Mouse (Mus musculus) MEL (cell line): Measurements from ENCODE around the gene Hrh1.

ENCODE experiments used
- CHD2 ChIP-seq: IDR thresholded peaks from 2 replicates; pipeline ENCODE4 v1.6.1; 2011; ENCODE audit warnings: low read length, improper control_type of control experiment
- E2F4 ChIP-seq: IDR thresholded peaks from 2 replicates; pipeline ENCODE4 v1.6.1; 2011; ENCODE audit warnings: low read depth, low read length, improper control_type of control experiment, borderline replicate concordance
- POLR2A ChIP-seq, 2 experiments: IDR thresholded peaks; 2 replicates each; pipeline ENCODE4 v1.6.1; 2011 to 2012; ENCODE audit warnings: low read length in 2 of 2, mild to moderate bottlenecking in 2 of 2, control low read depth in 1 of 2, improper control_type of control experiment in 1 of 2, low read depth in 1 of 2, moderate library complexity in 1 of 2; ENCODE audit not compliant: control insufficient read depth in 1 of 2, insufficient read depth in 1 of 2, poor library complexity in 1 of 2
- ZC3H11A ChIP-seq: IDR thresholded peaks from 2 replicates; pipeline ENCODE4 v1.6.1; 2012; ENCODE audit warnings: low read depth, mild to moderate bottlenecking, inconsistent platforms, low read length, improper control_type of control experiment

DNA sequence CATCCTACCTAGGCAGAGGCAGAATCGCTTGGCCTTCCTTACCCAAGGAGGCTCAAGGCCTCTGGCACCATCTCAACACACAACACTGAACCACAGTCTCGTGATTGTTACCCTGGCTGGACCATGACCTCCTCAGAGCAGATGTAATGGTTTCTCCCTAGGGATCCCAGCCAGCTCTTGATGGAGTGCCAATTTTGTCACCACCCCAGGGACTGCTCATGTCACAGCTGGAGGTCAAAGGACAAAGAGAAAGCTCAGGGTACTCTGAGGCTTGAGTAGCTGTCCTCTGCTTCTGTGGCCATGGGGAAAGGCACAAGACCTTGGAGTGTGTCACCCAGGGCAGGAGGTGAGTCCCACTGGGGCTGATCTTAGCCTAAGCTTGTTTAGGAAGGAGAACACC lies 20.3 kb downstream of the Hrh1 start:
- TF ChIP-seq POLR2A (IDR thresholded peaks at IDR 0.05; ENCODE audit: control insufficient read depth in 1 of 2, insufficient read depth in 1 of 2, low read depth in 1 of 2, low read length in 2 of 2, poor library complexity in 1 of 2): no peak
- no peak for TF ChIP-seq E2F4
- no peak for TF ChIP-seq CHD2
- no peak for TF ChIP-seq ZC3H11A
